Mouse (Mus musculus) retina, adult 2 months (tissue): ENCODE results near the gene Phtf2.
"Not testable (repeated sequence)": the region's sequence is repeated elsewhere in the genome, so short reads cannot be mapped to it uniquely, and the experiment has no call there.

ENCODE experiments used
- DNase-seq: peaks from one replicate; pipeline ENCODE4 v3.0.0-alpha.2; 2012; ENCODE audit warnings: low read depth, low spot score

Gene Phtf2

DNA sequence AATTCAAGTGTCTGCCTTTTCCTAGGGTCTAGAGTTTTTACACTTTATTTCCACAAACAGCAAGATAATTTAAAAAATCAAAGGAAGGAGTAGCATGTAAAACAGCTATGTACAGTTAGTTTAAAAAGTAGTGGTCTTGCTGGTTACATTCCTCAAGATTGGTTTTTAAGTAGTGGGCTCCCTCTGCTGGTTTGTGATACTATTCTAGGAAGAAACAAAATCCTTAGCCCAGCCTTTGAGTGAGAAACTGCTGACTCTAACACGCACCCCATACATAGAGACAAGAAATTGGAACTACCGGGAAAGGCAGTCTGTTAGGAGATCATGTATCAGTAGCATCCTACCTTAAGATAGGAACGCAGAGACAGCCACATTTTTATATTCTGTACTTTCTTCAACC is 108.6 kb downstream of the Phtf2 start:
- no peak for DNase-seq

DNA sequence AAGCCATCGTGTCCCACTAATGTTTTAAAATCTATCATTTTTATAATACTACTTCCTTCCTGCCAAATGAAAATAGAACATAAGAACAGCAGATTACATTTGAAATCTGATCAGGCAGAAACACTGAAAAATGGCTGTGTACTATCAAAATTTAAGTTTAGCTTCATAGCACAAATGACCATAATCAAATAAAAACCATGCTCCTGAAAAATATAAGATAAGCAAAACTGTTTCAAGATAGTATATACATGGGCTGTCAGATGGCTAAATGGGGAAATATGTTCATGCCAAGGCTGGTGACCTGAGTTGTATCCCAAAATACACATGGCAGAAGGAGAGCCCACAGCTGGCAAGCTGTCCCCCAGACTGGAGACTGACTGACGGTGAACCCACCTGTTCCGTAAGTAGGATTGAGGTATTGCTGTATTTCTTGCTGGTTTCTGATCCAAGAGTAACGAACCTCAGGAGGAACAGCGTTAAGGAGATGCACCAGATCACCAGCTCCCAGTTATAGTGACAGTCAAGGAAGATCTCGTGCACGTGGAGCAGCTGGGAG is 116.5 kb downstream of the Phtf2 start:
- no peak for DNase-seq

DNA sequence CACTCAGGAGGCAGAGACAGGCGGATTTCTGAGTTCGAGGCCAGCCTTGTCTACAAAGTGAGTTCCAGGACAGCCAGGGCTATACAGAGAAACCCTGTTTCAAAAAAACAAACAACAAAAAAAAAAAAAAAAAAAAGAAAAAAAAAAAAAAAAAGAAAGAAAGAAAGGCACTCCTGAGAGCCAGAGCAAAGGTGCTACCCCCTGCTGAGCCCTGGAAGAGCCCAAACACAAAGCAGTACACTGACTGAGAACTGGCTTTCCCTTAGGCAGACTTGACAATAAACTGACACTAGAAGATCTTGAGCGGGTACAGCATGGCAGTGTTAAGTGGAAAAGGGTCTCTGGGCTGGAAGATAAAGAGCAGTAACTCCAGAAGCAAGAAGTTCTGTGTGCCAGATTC is 119.5 kb downstream of the Phtf2 start:
- not testable (repeated sequence) for DNase-seq

DNA sequence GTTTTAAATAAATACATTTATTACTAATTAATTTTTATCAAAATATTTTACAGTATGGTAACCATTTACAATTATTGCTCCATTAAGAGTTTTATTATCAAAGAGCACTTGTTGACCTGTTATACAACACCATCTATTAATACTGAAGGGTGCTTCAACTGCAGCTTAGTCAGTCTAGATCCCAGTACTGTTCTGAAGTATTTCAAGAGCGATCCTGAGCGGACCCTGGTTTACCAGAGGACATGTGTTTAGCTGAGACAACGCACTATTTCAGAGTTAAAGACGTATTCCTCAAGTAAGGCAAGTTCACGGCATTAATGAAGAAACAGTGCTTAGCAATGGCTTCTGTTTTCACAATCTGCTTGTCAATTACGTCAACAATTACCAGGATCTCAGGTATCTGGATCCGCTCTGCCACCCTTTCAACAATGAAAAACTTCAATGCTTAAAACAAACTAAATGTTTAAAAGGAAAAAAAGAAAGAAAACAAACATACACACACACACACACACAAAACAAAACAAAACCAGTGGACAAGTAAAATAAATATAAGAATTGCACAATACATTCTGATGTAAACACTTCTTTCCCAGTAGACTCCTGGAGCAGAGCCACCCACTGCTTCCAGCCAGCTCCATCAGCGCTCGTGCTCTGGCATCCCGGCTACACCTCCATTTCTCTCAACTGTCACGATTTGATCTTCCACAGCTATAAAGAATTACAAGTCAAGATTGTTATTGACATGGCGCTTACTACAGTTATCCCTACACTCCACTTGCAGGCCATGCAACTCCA is 121.4 kb downstream of the Phtf2 start:
- DNase-seq, result no peak

DNA sequence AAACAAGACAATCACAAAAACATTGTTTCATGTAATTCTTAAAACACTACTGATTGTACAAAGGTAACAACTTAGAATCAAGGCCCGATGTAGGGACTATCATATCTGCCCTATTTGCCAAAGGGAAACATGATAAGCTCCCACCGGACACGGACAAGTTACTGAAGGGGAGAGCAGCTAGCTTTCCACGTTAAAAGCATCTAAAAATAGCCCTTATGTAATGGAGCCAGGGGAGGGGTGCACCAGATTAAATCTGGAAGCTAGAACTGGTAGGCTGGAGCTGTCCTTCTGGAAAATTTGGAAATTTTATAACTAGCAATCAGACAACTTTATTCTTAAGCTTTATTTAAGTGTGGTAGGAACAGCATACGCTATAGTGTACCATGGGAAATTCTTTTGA is 122.2 kb downstream of the Phtf2 start:
- DNase-seq, result no peak

DNA sequence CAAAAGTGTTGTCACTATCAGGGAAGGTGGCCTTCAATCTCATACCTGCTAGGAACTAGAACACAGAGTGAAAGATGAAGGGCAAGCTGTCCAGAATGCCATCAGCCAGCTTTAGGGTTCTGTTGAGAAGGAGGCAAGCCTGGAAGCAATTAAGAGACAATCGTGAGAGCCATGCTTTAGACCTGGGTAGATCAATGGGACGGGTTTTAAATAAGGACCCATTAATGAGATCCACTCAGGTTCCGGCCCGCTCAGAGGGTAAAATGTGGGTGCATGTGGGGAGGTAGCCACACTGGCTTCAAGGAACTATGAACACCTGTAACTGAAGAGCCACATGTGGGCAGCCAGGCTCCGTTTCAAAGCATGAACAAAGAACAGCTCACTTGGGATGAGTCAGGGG is 128.0 kb downstream of the Phtf2 start:
- no peak for DNase-seq

DNA sequence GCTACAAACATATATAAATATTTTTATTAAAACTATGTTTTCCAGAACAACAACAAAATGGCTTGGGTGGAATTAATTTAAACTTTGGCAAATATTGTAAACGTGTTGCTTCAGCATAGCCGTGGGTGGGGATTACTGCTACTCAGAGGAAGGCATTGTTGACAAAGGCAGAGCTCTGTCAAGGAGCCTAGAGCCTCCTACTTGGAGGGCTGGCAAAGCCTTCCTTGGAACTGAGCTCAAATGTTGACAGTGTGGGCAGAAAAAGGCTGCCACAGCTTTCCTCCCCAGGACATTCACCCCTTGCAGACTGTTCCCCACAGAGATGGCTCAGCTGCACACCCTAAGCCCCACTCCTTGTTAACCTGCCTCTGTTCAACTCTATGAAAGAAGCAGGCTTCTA is 128.8 kb downstream of the Phtf2 start:
- no peak for DNase-seq

DNA sequence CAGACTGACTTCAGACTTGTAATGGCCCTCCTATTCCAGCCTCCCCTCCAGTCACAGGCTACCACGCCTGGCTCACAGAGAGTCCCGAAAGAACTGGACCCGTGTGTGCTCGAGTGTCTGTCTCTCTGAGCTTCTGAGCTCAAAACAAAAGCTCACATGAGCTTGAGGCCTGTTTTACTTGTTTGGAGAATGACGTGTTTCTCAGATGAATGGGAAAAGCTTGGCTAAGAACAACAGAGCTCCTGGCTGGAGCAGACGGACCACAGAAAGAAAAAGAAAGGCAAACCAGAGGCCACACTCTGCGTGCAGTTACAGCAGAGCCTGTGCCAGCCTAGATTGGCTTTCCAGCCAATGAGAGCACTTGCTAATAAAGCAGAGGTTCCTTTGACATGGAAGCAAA is 130.2 kb downstream of the Phtf2 start:
- no peak for DNase-seq

DNA sequence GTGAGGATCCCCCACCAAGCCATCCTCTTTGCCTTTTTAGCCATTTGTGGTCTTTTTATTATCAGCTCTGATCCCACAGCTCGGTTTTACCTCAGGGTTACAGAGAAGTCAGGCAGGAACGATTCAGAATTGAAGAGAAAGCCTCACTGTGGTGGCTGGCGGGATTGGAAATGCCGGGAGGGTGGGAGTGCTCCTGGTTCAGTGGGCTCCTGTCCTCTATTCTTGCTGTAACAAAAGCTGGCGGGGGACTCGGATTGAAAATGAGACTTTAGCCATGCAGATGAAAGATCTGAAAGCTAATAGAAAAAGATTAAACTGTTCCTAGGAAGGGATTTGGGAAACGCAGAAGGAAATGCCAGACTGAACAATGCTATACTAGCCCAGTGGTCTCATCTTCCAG is 130.9 kb downstream of the Phtf2 start:
- no peak for DNase-seq

DNA sequence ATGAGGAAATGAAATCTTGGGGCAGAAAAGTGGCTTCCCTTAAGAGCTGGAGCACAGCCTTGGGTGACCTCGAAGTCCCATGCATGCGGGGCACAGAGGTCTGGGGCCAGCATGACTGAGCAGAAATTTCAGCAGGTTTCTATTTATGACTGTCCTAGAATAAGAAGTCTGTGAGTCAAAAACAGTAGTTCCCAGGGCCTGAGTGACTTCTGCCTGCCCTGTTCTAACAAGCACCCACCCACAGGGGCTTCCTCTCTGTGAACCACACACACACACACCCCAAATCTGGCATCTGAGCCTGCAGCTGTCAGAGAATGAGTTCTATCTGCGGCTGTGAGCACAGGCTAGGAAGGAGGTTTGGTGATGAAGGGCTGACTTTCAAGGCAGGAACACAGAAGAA is 132.4 kb downstream of the Phtf2 start:
- DNase-seq, result no peak

DNA sequence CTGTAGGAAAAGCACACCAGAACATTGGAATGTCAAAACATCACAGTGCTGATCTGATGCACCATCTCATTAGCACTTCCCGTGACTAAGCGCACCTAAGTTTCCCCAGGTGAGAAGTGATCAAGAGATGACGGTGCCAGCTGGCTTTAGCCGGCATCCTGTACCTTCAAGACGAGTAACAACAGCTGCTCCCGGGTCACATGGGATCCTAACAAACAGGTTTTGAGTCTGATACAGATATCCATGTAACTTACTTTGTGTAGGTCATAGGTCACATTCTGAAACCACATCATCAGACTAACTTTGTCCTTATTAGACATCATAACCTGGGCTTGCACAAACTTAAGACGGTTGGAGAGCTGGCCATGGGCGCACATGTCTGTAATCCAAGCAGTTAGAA is 133.1 kb downstream of the Phtf2 start:
- no peak for DNase-seq

DNA sequence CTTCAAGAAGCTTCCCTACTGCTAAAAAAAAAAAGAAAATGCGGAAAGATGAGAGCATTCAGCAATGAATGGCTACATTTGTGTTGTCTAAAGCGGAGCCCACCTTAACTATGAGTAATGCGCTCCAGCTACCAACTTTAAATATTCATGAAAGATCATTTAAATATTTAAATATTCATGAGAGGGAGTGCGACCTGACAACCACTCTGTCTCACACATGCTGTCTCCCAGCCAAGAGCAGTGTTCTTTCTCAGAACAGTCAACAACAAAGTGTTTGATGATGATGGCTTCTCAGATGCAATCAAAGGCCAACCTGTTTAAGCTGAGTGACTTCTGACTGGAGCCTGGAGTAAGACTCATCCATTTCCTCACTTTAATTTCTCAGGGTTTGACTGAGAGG is 133.8 kb downstream of the Phtf2 start:
- no peak for DNase-seq

DNA sequence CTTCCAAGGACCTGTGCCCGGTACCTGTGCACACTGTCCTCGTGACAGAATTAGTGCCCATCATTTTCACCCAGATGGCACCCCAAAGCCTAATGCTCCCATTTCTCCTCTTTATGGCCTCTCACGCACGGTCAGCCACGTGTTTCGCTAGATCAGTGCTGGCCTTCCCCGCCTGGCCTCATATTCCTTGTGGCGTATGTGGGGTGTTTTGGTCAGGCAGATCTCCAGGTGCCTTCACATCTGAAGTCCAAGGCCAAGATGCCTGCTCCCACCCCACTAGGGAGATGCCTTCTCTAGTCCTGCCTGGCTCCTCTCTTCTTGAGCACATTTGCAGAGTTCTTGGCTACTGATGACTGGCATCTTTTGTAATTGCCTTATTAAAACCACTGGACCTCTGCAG is 140.0 kb downstream of the Phtf2 start:
- no peak for DNase-seq

DNA sequence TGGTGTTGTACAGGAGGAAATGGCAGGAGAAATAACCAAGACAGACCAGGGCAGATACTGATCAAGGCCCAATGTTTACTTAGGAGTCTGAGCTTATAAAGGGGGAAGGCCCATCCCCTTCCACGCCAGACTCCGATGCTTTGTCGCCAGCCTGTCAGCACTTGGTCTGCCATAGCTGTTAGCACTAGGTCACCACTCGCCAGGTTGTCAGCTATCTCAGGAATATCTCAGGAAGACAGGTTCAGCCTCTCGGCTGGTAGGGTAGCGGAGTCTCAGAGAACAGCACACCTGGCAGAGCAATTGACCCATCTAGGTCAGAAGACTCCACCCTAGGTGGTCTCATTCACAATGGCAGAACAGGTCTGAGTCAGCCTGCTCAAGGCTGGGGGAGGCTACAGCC is 140.7 kb downstream of the Phtf2 start:
- DNase-seq, result no peak

DNA sequence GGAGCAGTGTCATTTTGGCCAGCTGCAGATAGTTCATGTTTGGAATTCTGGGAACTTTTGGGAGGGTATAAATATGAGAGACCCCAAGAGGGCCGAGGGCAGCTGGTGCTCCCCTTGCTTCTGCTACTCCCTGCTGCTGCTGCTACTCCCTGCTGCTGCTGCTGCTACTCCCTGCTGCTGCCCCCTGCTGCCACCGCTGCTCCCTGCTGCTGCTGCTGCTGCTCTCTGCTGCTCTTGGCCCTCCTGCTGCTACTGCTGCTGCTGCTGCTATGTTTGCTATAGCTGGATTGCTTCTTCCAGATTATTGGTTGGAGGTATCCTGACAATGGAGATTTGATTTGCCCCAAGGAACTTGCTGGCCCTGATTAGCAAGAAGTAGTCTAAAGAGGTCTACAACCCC is 143.1 kb downstream of the Phtf2 start:
- no peak for DNase-seq

DNA sequence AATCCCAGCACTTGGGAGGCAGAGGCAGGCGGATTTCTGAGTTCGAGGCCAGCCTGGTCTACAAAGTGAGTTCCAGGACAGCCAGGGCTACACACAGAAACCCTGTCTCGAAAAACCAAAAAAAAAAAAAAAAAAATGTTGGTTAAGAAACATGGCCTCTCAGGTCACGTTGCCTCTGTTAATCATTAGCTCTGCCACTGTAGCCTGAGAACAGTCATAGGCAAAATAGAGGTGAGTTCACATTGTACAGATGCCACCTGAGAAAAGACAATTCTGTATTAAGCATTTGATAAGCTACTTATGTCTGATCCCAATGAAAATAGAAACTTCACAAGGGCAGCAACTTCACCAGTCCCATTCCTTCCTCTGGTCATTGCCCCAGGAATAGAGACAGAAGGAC is 158.7 kb downstream of the Phtf2 start:
- not testable (repeated sequence) for DNase-seq

DNA sequence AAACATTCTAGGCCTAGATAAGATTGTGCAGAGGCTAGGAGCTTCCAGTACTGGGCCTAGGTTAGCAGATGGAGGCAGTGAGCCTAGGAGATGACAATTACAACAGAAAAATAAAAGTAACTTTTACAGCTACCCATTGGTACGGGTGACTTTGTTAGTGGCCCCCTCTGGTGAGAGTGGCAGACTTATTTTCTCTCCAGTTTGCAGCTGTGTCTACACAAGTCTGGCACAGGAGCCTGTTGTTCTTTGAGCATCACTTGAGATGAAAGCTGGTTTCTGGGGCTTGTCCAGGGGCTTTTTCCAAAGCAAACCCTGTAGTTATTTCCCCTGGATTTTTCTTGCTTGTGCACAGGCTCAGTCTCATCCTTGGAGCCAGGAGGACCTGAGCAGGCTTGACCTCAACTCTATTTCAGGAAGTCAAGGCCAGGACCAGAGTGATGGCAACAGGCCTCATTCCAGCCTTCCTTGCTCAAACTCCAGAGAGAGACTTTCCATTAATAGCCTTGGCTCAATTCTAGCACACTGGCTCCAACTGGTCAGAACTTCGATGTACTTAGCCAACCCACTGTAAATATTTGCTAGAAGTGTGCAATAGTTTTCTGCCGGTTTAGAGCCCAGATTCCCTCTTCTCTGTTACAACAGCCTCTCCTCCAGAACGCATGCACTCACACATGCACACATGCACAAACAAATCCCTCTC is 161.6 kb downstream of the Phtf2 start:
- no peak for DNase-seq

DNA sequence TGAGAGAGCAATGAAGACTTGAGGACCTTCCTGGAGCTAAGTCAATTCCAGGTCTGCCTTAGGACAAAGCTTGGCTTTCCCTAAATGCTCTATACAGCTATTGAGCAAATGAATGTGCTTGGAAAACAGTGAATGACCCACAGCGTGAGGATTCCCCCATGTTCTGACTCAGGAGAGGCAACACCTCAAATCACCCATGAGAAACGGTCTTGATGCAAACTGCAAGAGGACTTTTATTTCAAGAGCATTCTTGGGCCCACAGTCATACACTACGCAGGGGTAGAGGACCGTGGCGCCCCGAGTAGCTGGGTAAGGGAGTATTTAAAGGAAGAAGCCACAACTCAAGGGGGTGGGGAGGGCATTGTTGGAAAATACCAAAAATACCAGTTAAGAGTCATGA is 165.9 kb downstream of the Phtf2 start:
- DNase-seq, result not testable (repeated sequence)

DNA sequence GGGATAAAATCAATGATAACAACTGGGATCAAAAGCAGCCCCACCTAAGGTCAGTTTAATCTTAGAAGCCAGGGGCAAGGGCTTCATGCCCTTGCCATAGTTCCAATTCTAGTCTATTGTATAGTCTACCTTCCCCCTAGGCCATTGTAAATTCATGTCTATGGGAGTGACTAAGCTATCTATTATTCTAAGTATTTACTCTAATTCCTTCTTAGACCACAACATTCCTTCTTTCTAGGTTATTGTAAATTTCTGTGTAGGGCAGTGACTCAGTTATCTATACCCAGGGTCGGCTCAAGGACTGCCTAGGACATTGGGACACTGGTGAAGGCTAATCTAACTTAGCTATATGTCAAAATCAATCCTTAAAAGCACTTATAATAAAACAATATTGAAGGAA is 167.3 kb downstream of the Phtf2 start:
- DNase-seq, result not testable (repeated sequence)

DNA sequence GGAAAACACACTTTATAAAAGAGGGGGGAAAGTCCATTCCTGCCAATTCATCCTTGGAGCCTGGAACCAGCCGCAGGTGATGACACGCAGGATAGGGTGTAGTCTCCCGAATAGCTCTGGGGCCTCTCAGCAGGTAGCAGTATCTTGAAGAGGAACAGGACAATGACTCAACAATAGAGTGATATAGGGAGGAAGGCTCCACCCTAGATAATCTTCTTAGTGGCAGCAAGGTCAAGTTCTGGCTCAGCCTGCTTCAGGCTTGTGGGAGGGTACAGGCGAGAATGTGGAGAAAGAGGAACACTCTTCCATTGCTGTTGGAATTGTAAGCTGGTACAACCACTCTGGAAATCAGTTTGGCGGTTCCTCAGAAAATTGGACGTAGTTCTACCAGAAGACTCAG is 171.1 kb downstream of the Phtf2 start:
- DNase-seq, result not testable (repeated sequence)
